Mouse (Mus musculus) cerebellum, postnatal 4 days (tissue): ENCODE measurements around the gene Zcchc2.

ENCODE experiments used
- DNase-seq, 2 experiments: peaks; one replicate each; pipeline ENCODE4 v3.0.0; 2022; ENCODE audit warnings: low spot score in 2 of 2, mixed read lengths in 1 of 2

The Zcchc2 gene

GRCm38 (mm10) chr1:105990138-105990821 is at the start of gene Zcchc2:
Zcchc2 (plus strand) TSS chr1:105990406.
- peak; percentile 97 to 99 for DNase-seq

- DNase-seq: no peak
These were observed 45.2 kb upstream of the Zcchc2 start for GRCm38 (mm10) chr1:105944927-105945580.

- DNase-seq: no peak
These were observed 43.3 kb upstream of the Zcchc2 start for GRCm38 (mm10) chr1:105946581-105947540.

- DNase-seq: no peak
These were observed 41.9 kb upstream of the Zcchc2 start for GRCm38 (mm10) chr1:105948352-105948751.

- DNase-seq: no peak
These were observed 36.6 kb upstream of the Zcchc2 start for GRCm38 (mm10) chr1:105953588-105953987.

- no peak for DNase-seq
These were observed 36.2 kb upstream of the Zcchc2 start for GRCm38 (mm10) chr1:105954047-105954446.

- no peak for DNase-seq
These were observed 34.1 kb upstream of the Zcchc2 start for GRCm38 (mm10) chr1:105956057-105956456.

GRCm38 (mm10) chr1:105961472-105961871 is 28.7 kb upstream of the Zcchc2 start:
- DNase-seq: no peak

- DNase-seq: no peak
These were observed 28.0 kb upstream of the Zcchc2 start for GRCm38 (mm10) chr1:105962084-105962818.

GRCm38 (mm10) chr1:105962852-105963251 is 27.4 kb upstream of the Zcchc2 start:
- no peak for DNase-seq

- no peak for DNase-seq
These were observed 25.7 kb upstream of the Zcchc2 start for GRCm38 (mm10) chr1:105964514-105964913.

- no peak for DNase-seq
These were observed 25.0 kb upstream of the Zcchc2 start for GRCm38 (mm10) chr1:105965189-105965588.

GRCm38 (mm10) chr1:105971490-105972170 is 18.6 kb upstream of the Zcchc2 start:
- no peak for DNase-seq

GRCm38 (mm10) chr1:105974023-105974422 is 16.2 kb upstream of the Zcchc2 start:
- no peak for DNase-seq

- DNase-seq: no peak
These were observed 12.6 kb upstream of the Zcchc2 start for GRCm38 (mm10) chr1:105977446-105978094.

GRCm38 (mm10) chr1:105980849-105981610 is 9.2 kb upstream of the Zcchc2 start:
- no peak for DNase-seq

GRCm38 (mm10) chr1:105982496-105983364 is 7.5 kb upstream of the Zcchc2 start:
- no peak for DNase-seq

GRCm38 (mm10) chr1:105984172-105984571 is 6.0 kb upstream of the Zcchc2 start:
- DNase-seq: no peak

- no peak for DNase-seq
These were observed 2.0 kb upstream of the Zcchc2 start for GRCm38 (mm10) chr1:105988171-105988570.
